Mouse (Mus musculus) intestine, embryonic 14.5 days (tissue): ENCODE measurements at regions not wholly inside any gene's neighbourhood (a gene's known extent, or its start where the extent isn't known, plus 50 kb on each side); places are given as distances from the start of the nearest gene placed in this dataset.

Experiments used
- ATAC-seq: fragments of 200-750 bp; cut with Nextera tagmentation; replicated peaks from 2 replicates; pipeline ENCODE4 v1.8.0; 2017; ENCODE audit warnings: low read depth, moderate number of reproducible peaks, moderate TSS enrichment, moderate library complexity; ENCODE audit not compliant: low FRiP score, low TSS enrichment
- DNase-seq: peaks from one replicate; pipeline ENCODE4 v3.0.0-alpha.2; 2018; ENCODE audit warnings: low spot score
- H3K27ac ChIP-seq: fragments of 300-500 bp; sonication (generic); 2 replicates; pipeline ENCODE4 v1.5.1; 2014; ENCODE audit warnings: low read depth, mild to moderate bottlenecking, control low read depth
- H3K27me3 ChIP-seq: fragments of 300-500 bp; sonication (generic); replicated peaks from 2 replicates; pipeline ENCODE4 v1.6.1; 2014; ENCODE audit warnings: low read length, control low read depth; ENCODE audit not compliant: control insufficient read depth, insufficient read depth
- H3K36me3 ChIP-seq: fragments of 300-500 bp; sonication (generic); 2 replicates; pipeline ENCODE4 v1.6.1; 2014; ENCODE audit warnings: low read length, control low read depth; ENCODE audit not compliant: control insufficient read depth, insufficient read depth
- H3K4me1 ChIP-seq: fragments of 300-500 bp; sonication (generic); replicated peaks from 2 replicates; pipeline ENCODE4 v1.6.1; 2014; ENCODE audit warnings: low read length, control low read depth, mixed read lengths; ENCODE audit not compliant: control insufficient read depth, insufficient read depth
- H3K4me2 ChIP-seq: fragments of 300-500 bp; sonication (generic); 2 replicates; pipeline ENCODE4 v1.6.1; 2014; ENCODE audit warnings: low read length
- H3K4me3 ChIP-seq: fragments of 300-500 bp; sonication (generic); 2 replicates; pipeline ENCODE4 v1.5.1; 2014; ENCODE audit warnings: low read depth, low read length, control low read depth, mixed read lengths
- H3K9ac ChIP-seq: fragments of 300-500 bp; sonication (generic); 2 replicates; pipeline ENCODE4 v1.6.1; 2014; ENCODE audit warnings: mild to moderate bottlenecking, low read length
- H3K9me3 ChIP-seq: fragments of 300-500 bp; sonication (generic); 2 replicates; pipeline ENCODE4 v1.6.1; 2016; ENCODE audit warnings: low read length, control low read depth; ENCODE audit not compliant: control insufficient read depth
- WGBS: fragments of 180-500 bp; shearing (Covaris S2); extraction: QIAGEN DNeasy Blood & Tissue Kit; methylation state at CpG from one replicate; pipeline ENCODE4 v1.1.7; 2014; 5-methylcytosine and 5-hydroxymethylcytosine counted together

DNA sequence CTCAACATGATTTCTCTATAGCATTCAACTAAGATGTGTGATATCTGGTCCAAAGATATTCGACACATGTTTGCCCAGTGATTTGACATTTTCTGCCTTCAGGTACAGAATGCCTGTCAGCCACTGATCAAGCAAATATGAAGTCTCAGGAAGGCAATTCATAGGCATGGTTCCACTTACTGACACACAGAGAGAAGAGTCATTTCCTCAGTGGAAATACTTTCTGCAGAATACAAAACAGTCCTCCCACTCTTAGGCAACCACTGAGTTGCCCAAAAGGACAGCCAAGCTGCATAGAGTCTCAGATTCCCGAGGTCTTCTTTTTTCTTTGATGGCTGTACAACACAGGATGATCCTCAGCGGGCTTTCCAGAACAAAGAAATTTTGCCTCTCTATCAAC, 110.9 kb downstream of the Ndufa4 start:
- 81% methylated on average over 3 of the region's 3 CpGs for WGBS
- Histone ChIP-seq H3K9ac (no peak overlapping the region), H3K4me2 (no peak overlapping the region), H3K27ac (no peak overlapping the region), H3K4me1 (no peaks in the 10 kb centered on the region), H3K36me3 (no peaks in the 10 kb centered on the region), H3K9me3 (no peaks in the 10 kb centered on the region), H3K27me3 (no peaks in the 10 kb centered on the region), H3K4me3 (no peak overlapping the region)
- no peak for ATAC-seq
- DNase-seq, result no peak

DNA sequence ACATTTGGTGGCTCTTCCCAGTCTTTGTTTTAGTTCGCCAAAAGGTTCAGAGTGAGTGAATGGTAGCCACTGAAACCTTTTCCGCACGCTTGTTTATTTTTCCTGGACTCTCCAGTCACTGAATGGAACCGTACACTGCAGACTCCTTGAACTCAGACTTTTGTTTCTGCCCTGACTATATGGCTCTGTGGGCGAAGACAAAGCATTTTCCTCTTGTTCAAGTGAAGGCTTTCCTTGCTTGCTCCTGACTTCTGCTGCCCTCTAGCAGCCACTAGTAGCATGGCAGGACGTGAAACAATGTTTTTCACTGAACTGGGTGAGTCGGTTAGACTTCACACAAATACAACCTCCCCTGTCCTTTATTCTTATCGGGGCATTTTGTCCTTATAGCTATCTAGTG, 113.9 kb downstream of the Ndufa4 start:
- DNase-seq, result peak; percentile 53
- Histone ChIP-seq H3K9me3 (no peaks in the 10 kb centered on the region), H3K27ac (no peak overlapping the region), H3K9ac (no peak overlapping the region), H3K4me1 (no peaks in the 10 kb centered on the region), H3K36me3 (no peaks in the 10 kb centered on the region), H3K4me3 (no peak overlapping the region), H3K4me2 (no peak overlapping the region), H3K27me3 (no peaks in the 10 kb centered on the region)
- no peak for ATAC-seq
- 32% methylated on average over 8 of the region's 8 CpGs for WGBS

DNA sequence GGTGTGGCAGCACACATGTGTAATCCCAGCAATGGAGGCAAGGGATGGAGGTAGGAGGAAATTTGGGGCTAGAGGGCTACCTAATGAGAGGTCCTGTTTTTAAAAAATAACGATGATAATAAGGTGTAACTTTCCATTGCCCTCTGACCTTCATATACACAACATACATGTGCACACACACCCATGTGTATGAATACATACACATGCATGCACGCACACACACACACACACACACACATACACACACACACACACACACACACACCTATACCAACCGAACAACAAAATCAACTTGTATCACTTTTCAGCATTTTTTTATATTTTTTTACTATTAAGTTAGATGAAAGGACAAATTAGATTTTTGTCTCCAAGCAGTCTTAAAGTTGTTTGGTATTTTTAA, 115.1 kb downstream of the Ndufa4 start:
- Histone ChIP-seq H3K4me3 (no peak overlapping the region), H3K27me3 (no peaks in the 10 kb centered on the region), H3K36me3 (no peaks in the 10 kb centered on the region), H3K27ac (no peak overlapping the region), H3K9me3 (no peaks in the 10 kb centered on the region), H3K4me1 (no peaks in the 10 kb centered on the region), H3K4me2 (no peak overlapping the region), H3K9ac (no peak overlapping the region)
- DNase-seq (no peak), ATAC-seq (no peak)
- WGBS, result 90% methylated on average over 3 of the region's 3 CpGs

DNA sequence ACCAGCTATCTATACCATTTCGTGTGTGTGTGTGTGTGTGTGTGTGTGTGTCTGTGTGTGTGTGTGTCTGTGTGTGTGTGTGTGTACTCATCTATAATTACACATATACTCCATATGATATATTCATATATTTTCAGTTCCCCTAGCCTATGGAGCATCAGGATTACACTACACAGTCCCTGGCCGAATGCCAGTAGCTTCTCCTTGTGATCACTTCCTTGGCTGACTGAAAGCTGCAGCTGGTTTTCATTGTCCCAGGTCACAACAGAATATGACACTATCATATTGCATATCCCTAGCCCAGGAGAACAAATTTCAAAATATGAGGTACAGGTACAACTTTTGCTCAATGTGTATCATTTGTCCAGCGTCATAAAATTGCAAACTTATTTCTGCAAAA, 116.2 kb downstream of the Ndufa4 start:
- Histone ChIP-seq H3K27ac (no peak overlapping the region), H3K4me1 (no peaks in the 10 kb centered on the region), H3K27me3 (no peaks in the 10 kb centered on the region), H3K4me2 (no peak overlapping the region), H3K4me3 (no peak overlapping the region), H3K36me3 (no peaks in the 10 kb centered on the region), H3K9ac (no peak overlapping the region), H3K9me3 (no peaks in the 10 kb centered on the region)
- 79% methylated on average over 3 of the region's 3 CpGs for WGBS
- DNase-seq (no peak), ATAC-seq (no peak)

DNA sequence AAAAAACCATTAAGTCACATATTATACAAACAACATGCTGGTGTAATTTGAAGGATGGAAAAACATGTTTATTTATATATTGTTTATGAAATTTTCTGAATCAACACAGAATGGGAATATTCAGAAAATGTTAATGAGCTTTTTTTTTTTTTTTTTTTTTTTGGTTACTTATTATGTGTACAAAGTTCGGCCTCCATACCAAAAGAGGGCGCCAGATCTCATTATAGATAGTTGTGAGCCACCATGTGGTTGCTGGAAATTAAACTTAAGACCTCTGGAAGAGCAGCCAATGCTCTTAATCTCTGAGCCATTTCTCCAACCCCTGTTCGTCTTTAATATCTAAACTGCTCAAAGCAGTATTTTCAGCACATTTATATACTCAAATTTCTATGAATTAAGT, 133.3 kb downstream of the Ndufa4 start:
- DNase-seq, result no peak
- Histone ChIP-seq H3K4me3 (no peak overlapping the region), H3K27me3 (no peaks in the 10 kb centered on the region), H3K9me3 (no peaks in the 10 kb centered on the region), H3K9ac (no peak overlapping the region), H3K36me3 (no peaks in the 10 kb centered on the region), H3K4me2 (no peak overlapping the region), H3K4me1 (no peaks in the 10 kb centered on the region), H3K27ac (no peak overlapping the region)
- 83% methylated on average over 3 of the region's 3 CpGs for WGBS
- no peak for ATAC-seq

DNA sequence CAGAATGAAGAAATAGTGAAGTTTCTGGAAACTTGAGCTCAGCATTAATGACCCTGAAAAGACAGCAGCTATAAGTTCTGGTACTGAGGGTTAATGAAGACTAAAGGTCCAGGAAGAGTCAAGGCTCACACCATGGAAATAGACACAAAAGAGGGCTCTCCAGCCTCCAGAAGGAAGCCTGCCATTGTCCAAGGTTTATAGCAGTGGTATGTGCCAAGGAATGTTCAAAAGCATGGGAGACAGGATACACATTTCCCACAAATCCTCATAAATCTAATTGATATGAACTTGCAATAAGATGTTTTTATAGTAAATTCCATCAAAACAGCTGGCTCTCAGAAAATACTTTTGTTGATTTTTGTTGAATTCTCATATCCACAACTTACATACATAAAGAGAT, 144.4 kb downstream of the Ndufa4 start:
- Histone ChIP-seq H3K36me3 (no peaks in the 10 kb centered on the region), H3K9ac (no peak overlapping the region), H3K4me1 (no peaks in the 10 kb centered on the region), H3K4me3 (no peak overlapping the region), H3K27ac (no peak overlapping the region), H3K9me3 (no peaks in the 10 kb centered on the region), H3K4me2 (no peak overlapping the region), H3K27me3 (no peaks in the 10 kb centered on the region)
- ATAC-seq, result no peak
- DNase-seq, result no peak

DNA sequence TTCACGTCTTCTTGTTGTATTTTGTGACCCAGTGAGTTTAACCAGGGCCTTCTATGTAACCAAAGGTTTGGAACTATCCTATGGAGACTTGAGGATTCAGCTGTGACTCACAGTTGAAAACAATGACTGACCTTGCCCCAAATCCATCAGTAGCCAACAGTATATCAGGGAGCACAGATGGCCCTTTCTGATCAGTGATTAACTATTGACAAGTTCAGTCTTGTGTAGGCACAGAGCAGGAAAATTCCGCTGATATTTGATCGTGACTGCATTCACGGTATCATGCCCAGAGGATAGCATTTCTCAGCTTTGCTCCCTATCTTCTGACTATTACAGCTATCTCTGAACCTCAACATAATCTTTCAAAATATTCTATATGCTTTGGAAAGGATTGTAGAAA, 169.6 kb downstream of the Ndufa4 start:
- WGBS, result 85% methylated on average over 4 of the region's 4 CpGs
- DNase-seq, result no peak

DNA sequence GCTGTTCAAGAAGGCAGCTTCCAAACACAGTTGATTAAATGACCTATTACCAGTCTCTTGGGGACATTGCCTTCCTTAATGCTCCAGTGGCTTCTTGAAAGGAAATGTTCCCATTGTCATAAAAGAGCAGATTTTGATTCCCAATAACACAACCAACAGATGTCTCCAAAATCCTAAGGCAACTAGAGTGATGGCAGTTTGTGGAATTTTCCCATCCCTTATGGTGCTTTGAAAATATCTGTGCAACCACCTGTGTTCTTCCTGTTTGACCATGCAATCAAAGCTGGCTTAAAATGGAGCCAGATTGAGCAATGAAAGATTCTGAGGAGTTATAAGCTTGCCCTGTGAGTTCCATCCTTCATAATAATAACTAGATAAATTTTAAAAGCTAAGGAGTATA, 176.2 kb downstream of the Ndufa4 start:
- DNase-seq (no peak), ATAC-seq (no peak)
- H3K9ac ChIP-seq, result no peak overlapping the region
- H3K36me3 ChIP-seq, result no peaks in the 10 kb centered on the region
- no peaks in the 10 kb centered on the region for H3K27me3 ChIP-seq
- no peak overlapping the region for H3K27ac ChIP-seq
- no peaks in the 10 kb centered on the region for H3K4me1 ChIP-seq
- no peak overlapping the region for H3K4me3 ChIP-seq
- H3K9me3 ChIP-seq, result no peaks in the 10 kb centered on the region
- no peak overlapping the region for H3K4me2 ChIP-seq

More for the DNA sequence above, 169.6 kb downstream of the Ndufa4 start:
- Histone ChIP-seq H3K4me2 (no peak overlapping the region), H3K4me3 (no peak overlapping the region), H3K27ac (no peak overlapping the region), H3K9ac (no peak overlapping the region), H3K4me1 (no peaks in the 10 kb centered on the region), H3K9me3 (no peaks in the 10 kb centered on the region), H3K27me3 (no peaks in the 10 kb centered on the region), H3K36me3 (no peaks in the 10 kb centered on the region)
- ATAC-seq, result no peak

DNA sequence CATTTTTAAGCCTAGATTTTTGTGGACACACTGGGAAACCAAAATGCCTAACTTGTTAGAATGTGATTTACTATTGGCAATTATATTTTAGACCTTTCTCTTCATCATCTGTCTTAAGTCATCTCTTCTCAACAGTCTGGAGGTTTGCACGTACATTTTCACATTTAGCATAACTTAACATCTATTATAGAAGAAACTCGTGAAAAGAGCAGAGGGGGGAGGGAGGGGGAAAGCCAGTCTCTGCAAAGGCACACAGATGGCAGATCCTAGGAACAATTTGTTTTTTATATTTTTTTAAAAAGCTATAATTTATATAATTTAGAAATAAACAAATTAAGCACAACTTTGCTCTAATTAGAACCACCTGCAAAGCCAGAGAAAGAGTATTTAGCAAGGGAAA, 176.6 kb downstream of the Ndufa4 start:
- no peak for ATAC-seq
- Histone ChIP-seq H3K27ac (no peak overlapping the region), H3K4me2 (no peak overlapping the region), H3K4me3 (no peak overlapping the region), H3K4me1 (no peaks in the 10 kb centered on the region), H3K36me3 (no peaks in the 10 kb centered on the region), H3K27me3 (no peaks in the 10 kb centered on the region), H3K9me3 (no peaks in the 10 kb centered on the region), H3K9ac (no peak overlapping the region)
- WGBS, result 70% methylated on average over 2 of the region's 2 CpGs
- DNase-seq, result no peak
